Mouse (Mus musculus) monocyte, adult 5-6 weeks (primary cell): ENCODE results near the gene Zfp651. TPM values are rescaled to one million over a fixed set of nuclear protein-coding genes. Genes with fewer than 3 reads are reported as not detected.

Source experiments
- ATAC-seq: fragments of 153-309, 156-312 bp; replicated peaks from 2 replicates; pipeline ENCODE4 v1.8.0; 2017; ENCODE audit warnings: mild to moderate bottlenecking; ENCODE audit not compliant: low TSS enrichment, insufficient number of reproducible peaks, severe bottlenecking, poor library complexity, low FRiP score
- total RNA-seq: library from RNA; stranded (forward); fragments of 200-1000, 200-491, 200-594 nt; gene quantifications from 3 replicates; pipeline ENCODE4 v1.2.3, GENCODE M21; 2017

Gene Zfp651
- not detected in 3 replicates for total RNA-seq

DNA sequence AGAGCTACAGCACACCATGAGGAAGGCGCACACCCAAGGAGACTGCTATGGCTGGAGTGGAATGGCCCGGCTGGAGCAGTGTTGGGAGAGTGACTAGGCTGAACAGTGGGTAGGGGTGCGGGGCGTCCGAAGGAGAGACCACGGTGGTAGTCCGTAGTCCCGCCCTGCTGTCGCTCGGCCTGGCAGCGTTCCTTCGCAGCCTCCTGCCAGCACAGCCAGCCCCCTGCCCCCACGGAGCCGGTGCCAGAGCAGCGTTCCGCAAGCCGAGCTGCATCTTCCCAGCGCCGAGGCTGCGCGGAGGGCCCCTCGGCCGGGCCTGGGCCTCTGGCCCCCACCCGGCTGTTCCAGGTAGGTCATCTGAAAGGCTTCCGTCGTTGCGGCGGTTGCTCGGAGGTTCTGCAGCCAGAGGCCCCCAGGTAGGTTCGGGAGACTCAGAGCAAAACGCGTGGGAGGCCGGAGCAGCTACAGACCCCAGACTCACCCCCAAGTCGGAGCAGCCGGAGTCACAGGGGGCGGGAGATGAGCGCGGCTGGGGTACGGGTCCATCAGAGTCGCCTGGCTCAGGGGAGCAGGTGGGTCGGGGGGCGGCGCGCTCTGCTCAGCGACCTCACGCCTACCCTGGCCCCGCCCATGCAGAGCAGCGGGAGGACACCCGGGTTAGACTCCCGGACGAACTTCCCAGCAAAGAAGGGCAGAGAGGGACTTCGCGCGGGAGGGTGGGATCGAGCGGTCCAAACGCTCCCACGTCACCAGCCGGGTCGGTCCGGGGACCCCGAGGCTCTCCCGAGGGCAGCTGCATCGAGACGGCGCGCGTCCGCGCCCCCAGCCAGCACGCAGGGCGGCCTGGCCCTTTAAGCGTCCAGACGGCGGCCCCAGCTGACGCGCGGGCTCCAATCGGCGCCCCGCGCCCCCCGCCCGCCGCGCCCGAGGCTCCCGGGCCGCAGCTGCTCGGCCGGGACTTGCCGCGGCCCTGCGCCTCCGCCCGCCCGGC, at the start of gene Zfp651:
Gene Zfp651, plus strand, starts transcription at position 240 of the 991 bp plus-strand sequence.
- no peak for ATAC-seq

GRCm38 (mm10) chr9:121709898-121710583, 49.1 kb upstream of the Zfp651 start, which contains the start of gene Ss18l2:
Gene Ss18l2 (plus strand): TSS chr9:121710329.
- peak; percentile 97 for ATAC-seq

DNA sequence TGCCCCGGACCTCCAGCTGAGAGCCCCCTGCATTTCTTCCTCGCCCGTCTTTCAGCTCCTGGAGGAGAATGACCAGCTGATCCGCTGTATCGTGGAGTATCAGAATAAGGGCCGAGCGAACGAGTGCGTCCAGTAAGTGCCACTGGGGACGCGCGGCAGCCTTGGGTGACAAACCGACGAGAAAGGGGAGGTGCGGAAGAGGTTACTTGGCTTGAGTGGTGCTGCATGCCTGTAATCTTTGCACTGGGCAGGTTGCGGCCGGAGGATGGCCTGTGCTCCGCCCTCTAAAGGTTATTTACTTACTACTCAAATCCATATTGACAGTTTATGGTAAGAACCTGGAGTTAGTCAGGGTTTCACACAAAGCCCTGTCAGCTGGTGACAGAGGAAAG, 48.5 kb upstream of the Zfp651 start:
- ATAC-seq = no peak

DNA sequence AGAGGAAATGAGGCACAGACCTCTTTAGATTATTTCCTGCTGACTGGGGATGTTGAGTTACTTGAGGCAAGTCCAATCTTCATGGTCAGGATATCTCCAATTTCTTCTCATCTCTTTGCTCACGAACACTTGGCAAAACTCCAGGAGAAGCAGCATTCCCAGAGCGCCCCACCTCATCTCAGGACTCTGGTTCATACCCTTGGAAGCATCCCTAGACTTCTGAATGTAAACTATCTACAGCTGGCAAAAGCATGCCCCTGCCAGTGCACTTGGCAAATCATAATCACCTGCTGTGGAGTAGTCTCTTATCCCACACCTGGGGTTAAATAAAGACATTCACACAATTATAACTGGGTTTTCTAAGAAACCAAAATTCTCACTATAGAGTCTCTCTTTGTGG, 42.1 kb upstream of the Zfp651 start:
- no peak for ATAC-seq

DNA sequence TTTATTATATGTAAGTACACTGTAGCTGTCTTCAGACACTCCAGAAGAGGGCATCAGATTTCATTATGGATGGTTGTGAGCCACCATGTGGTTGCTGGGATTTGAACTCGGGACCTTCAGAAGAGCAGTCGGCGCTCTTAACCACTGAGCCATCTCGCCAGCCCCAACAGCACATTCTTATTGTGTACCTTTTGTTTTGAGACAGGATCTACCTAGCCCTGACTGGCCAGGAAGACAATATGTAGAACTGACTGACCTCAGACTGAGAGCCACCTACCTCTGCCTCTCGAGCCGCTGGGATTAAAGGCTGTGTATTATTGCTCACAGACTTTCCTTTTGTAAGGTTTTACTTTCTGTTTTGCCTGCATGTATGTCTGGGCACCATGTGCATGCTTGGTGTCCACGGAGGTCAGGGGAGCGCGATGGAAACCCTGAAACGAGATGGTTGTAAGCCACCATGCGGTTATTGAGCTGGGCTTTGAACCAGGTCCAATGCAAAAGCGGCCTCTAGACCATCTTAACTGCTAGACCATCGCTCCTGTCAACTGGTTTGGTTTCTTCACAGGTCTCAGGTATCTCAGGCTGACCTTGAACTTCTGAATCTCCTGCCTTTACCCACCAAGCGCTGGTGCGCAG, 40.9 kb upstream of the Zfp651 start:
- ATAC-seq = peak; percentile 22

DNA sequence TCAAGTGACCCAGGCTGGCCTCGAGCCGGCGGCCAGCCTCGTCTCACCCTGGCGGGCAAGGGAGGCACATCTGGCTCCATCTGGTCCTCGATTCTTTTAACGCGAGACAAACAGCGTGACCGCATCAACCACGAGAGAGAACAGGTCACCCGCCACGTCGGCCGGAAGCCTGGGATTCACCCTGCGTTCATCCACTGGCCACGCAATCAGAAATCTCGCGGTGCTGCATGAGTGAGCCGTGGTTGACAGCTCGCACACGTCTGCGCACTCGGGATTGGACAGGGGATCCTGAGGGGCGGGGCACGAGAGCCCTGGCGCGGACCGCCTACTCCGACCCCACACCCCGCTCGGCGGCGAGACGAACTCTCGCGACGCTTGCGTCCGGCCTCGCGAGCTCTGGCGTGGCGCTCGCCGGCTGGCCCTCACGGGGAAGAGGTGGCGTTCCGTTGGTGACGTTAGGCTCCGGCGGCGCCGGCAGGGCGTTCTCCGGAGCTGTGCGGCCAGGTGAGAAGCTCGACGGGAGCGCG, 40.3 kb upstream of the Zfp651 start, which contains the start of gene Nktr:
Gene Nktr, plus strand, starts transcription at position 378 of the 527 bp plus-strand sequence.
- peak; percentile 97 for ATAC-seq

DNA sequence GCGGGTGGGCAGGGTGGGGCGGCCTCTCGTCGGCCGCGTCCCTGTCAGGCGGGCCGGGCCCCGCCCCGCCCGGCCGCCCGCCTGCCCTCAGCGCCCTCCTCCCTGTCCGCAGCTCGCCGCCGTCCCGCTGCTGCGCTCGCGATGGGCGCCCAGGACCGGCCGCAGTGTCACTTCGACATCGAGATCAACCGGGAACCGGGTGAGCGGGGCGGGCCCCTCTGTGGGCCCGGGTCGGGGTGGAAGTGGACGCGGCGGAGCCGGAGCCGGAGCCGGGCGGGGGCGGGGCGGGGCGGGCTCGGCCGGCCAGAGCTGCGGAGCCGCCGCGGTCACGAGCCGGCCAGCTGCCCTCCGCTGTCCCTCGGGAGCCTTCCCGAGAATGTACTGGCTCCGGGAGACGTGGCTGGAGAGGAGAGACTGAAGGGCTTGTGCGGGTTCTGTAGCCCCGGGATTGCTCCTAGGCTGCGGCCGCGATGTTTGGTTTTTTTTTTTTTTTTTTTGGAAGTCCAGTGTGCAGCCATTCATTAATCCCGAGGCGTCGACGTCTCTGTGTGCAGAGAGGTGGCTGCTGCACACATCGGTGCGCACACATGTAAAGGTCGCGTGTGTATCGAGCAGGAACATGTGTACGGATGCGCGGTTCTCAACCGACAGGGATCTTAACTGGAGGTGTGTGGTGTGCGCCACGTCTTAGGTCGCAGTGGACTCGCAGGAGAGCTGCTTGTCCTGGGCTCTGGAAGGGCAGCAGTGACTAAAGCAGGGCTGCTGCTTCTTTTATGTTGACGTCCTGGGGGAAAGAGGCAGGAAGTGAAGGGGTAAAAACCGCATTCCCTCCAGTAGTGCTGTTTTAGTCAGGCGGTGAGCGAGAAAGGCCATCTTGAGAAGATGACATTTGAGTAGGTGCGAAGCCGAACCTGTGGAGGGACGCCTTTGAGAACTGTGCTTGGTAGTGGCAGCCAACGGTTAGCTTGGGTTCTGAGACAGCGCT, 39.5 kb upstream of the Zfp651 start:
- peak; percentile 21; the same call in 1 of the 2 replicates for ATAC-seq

GRCm38 (mm10) chr9:121740490-121740889, 18.6 kb upstream of the Zfp651 start:
- ATAC-seq = no peak

DNA sequence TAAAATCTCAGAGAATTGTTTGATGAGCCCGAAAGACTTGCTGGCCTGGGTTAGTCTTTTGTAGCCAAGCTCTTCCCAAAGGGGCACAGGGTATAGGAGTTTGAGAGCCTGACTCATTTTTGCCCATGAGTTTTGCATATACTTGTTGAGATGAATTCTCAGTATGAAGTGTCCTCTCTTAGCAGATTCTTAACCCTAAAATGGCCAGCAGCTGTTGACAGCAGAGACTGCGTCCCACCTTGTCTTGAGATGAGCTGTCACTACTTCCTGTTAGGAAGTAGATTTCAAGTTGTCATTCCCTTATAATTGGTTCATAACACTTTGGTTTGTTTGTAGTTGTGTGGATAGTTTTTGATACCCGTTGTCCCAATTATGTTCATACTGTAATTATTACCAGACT, 18.0 kb upstream of the Zfp651 start:
- ATAC-seq = no peak

GRCm38 (mm10) chr9:121744051-121744450, 15.1 kb upstream of the Zfp651 start:
- ATAC-seq = no peak

DNA sequence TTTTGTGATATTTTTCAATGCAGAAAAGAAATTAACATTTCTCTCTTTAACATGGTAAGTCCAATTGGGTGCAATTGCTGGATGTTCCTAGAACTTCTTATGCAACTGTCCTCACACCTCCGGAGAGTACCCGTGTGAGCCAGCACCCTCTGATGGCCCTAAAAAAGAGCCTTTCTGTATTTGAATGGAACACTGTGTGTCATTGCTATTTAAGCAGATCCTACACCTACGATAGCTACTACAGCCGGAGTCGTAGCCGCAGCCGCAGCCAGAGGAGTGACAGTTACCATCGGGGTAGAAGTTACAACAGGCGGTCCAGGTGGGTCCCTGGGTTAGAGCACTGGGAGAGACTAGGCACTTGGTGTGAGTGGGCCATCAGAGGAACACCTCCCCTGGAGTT, 6.4 kb upstream of the Zfp651 start:
- no peak for ATAC-seq

- no peak for ATAC-seq
Observed at GRCm38 (mm10) chr9:121754624-121755023, 4.5 kb upstream of the Zfp651 start.

DNA sequence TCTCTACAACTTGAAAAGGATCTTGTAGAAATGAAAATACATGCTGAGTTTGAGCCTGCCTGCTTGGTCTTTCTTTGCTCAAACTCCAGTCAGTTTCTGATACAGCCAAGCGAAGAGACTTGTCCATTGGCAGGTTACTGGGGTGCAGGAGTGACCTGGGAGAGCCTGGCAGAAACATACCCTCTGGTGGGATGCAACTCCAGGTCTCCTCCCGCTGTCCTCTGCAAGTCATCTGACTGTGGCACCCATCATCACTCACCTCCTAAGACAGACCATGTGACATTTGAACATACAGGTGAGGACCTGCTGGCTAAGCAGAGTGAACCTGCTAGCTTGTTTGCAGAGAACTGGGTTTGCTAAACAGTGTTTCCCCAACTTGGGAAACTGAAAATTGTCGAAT, 2.3 kb upstream of the Zfp651 start:
- no peak for ATAC-seq

GRCm38 (mm10) chr9:121757432-121757831, 1.7 kb upstream of the Zfp651 start:
- no peak for ATAC-seq

GRCm38 (mm10) chr9:121757835-121758814, 1.0 kb upstream of the Zfp651 start:
- no peak for ATAC-seq

DNA sequence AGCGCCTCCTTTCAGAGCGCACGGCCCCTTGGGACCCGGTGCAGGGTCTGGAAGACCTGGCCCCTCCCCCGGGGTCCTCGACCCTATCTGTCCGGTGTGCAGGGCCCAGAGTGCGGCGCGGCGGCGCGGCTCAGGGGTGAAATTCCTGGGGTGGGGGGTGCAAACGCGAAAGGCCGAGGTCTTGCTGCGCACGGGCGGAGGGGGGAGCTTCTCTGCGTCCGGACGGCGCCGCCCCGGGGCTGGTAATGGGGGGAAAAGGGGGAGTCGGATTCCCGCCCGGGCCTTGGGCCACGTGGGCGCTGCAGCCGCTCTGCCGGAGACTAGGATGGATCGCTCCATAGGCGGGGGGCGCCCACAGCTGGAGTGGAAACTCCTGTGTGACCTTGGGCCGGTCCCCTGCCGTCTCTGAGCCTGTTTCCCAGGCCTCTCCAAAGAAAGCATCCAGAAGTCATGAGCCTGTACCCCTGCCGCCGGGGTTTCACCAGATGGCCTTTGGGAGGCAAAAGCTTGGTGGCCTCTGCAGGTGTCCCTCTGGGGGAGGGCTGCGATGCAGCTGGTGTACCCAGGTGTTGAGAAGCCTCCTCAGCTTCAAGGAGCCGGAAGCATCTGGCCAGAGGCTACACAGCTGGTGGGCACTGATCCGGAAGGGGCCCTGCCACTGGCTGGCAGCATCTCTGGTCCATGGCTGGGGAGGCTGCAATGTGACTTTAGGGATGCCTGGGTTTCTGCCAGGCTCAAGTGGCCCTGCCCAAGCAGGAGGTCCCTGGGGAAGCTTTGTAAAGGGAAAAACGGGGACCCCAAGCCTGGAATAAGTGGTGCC, 1.4 kb downstream of the Zfp651 start:
- ATAC-seq = no peak
